In the genomic region with DNA sequence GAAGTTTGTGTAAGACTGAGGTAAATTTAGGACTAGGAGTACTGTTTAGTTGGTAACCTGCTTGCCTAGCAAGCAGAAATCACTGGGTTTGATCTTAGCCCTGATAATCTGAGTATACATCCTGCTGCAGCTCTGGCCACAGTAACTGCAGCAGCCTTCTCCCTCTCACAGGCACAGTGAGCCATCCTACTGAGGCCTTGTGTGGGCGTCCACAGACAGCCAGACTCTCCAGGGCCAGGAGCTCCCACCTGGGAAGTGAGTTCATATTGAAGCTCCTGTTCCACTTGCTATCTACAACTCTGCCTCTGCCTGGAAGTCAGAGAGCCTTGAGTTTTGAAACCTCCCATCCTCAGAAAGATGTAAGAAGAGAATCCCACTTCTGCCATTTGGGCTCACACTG, we compare ENCODE assay signal across 33 mouse cellular contexts. TPM values are rescaled to one million over a fixed set of nuclear protein-coding genes. Genes with fewer than 3 reads are reported as not detected.
DNase-seq lines count a peak whose midpoint lies in the region; ATAC-seq and TF ChIP-seq lines count a peak whose summit lies in the region.
"Had no signal": no experiment of that assay in that cellular context is flagged by ENCODE, and none has a peak within 500 bp of the region (broad histone marks: within the 10 kb centered on the region; RNA-seq: fewer than 3 reads in every experiment).

No protein-coding gene starts in this region.

- no peaks in the 10 kb centered on the region for H3K36me3 ChIP-seq in stomach, postnatal 0 days (ENCODE audit: control insufficient read depth, insufficient read depth, low read length)
- H3K36me3 ChIP-seq: embryonic facial prominence, embryonic 10.5 days; embryonic facial prominence, embryonic 13.5 days; forebrain, embryonic 12.5 days; forebrain, embryonic 15.5 days; hindbrain, embryonic 10.5 days; hindbrain, embryonic 13.5 days had no signal

- no peak for TF ChIP-seq CTCF in stomach, postnatal 0 days (IDR thresholded peaks at IDR 0.05; ENCODE audit: low read depth)

- H3K4me2 ChIP-seq in stomach, postnatal 0 days (replicated peaks; ENCODE audit: low read depth): no peak overlapping the region
- H3K4me2 ChIP-seq: embryonic facial prominence, embryonic 13.5 days; forebrain, embryonic 12.5 days; forebrain, embryonic 15.5 days; heart, embryonic 11.5 days; hindbrain, embryonic 13.5 days had no signal

- no peaks in the 10 kb centered on the region for H3K9me3 ChIP-seq in stomach, postnatal 0 days (ENCODE audit: control insufficient read depth, low read length)
- H3K9me3 ChIP-seq: embryonic facial prominence, embryonic 10.5 days; embryonic facial prominence, embryonic 13.5 days; forebrain, embryonic 12.5 days; forebrain, embryonic 15.5 days; hindbrain, embryonic 10.5 days; hindbrain, embryonic 13.5 days had no signal

- H3K27me3 ChIP-seq in stomach, postnatal 0 days (ENCODE audit: control insufficient read depth, insufficient read depth, low read length): no peaks in the 10 kb centered on the region
- H3K27me3 ChIP-seq: embryonic facial prominence, embryonic 13.5 days; forebrain, embryonic 12.5 days; forebrain, embryonic 15.5 days; hindbrain, embryonic 13.5 days had no signal

- H3K27ac ChIP-seq in stomach, postnatal 0 days (replicated peaks): no peak overlapping the region
- H3K27ac ChIP-seq: embryonic facial prominence, embryonic 10.5 days; embryonic facial prominence, embryonic 13.5 days; forebrain, embryonic 12.5 days; forebrain, embryonic 15.5 days; hindbrain, embryonic 10.5 days; hindbrain, embryonic 13.5 days had no signal

- H3K4me1 ChIP-seq in stomach, postnatal 0 days (replicated peaks; ENCODE audit: control insufficient read depth, insufficient read depth): no peaks in the 10 kb centered on the region
- H3K4me1 ChIP-seq: embryonic facial prominence, embryonic 10.5 days; embryonic facial prominence, embryonic 13.5 days; forebrain, embryonic 12.5 days; forebrain, embryonic 15.5 days; hindbrain, embryonic 10.5 days; hindbrain, embryonic 13.5 days had no signal

- DNase-seq in heart, adult 11 months: peak; percentile 55
- DNase-seq in heart, postnatal 4 days: no peak
- DNase-seq in right cerebral cortex, adult 18-20 months: peak; percentile 55
- DNase-seq in right cerebral cortex, postnatal 4 days: no peak
- DNase-seq in brain, adult 2 months (ENCODE audit: low read depth, low spot score): peak; percentile 67
- DNase-seq in stomach, postnatal 0 days (ENCODE audit: low spot score): peak; percentile 9
- DNase-seq: adrenal gland, adult 2 months; adrenal gland, postnatal 14 days; cerebellum, adult 11-12 months; cerebellum, adult 8-10 months; cerebellum, postnatal 10 days; cerebellum, postnatal 36 days; embryo, embryonic 11 days; gastrocnemius, postnatal 10 days; gastrocnemius, postnatal 36 days had no signal

- no peak for TF ChIP-seq EP300 in stomach, postnatal 0 days (optimal IDR thresholded peaks at IDR 0.05)

- no peak overlapping the region for H3K9ac ChIP-seq in stomach, postnatal 0 days (ENCODE audit: low read length)
- H3K9ac ChIP-seq: embryonic facial prominence, embryonic 13.5 days; forebrain, embryonic 12.5 days; forebrain, embryonic 15.5 days; hindbrain, embryonic 13.5 days had no signal

- no peak for ATAC-seq in stomach, postnatal 0 days (ENCODE audit: low FRiP score, low TSS enrichment)
- ATAC-seq: CD4-positive, CD25-positive, alpha-beta regulatory T cell, adult 4 months; forebrain, embryonic 15.5 days; hindbrain, embryonic 16.5 days had no signal

- 71% methylated on average over 1 of the region's 1 CpGs for WGBS in stomach, postnatal 0 days

- no peak overlapping the region for H3K4me3 ChIP-seq in stomach, postnatal 0 days (ENCODE audit: low read depth, low read length)
- H3K4me3 ChIP-seq: embryonic facial prominence, embryonic 10.5 days; embryonic facial prominence, embryonic 13.5 days; erythroblast, embryonic 14.5 days; forebrain, embryonic 12.5 days; forebrain, embryonic 15.5 days; hindbrain, embryonic 10.5 days; hindbrain, embryonic 13.5 days had no signal

RNA-seq across cellular contexts. Expression of gene Sptssb, which starts 24.0 kb away (rescaled TPM):
- not detected for total RNA-seq in heart, postnatal 4 days (2021)
- polyA plus RNA-seq in stomach, postnatal 0 days (2015; fragmentation: Nextera tagmentation; extraction: Ambion mirVana): 539 and 549 TPM in 2 replicates
- total RNA-seq: adrenal gland, adult 2 months; adrenal gland, postnatal 14 days; adrenal gland, postnatal 4 days; gastrocnemius, adult 18-20 months; gastrocnemius, postnatal 10 days; gastrocnemius, postnatal 36 days; granulocyte monocyte progenitor cell, adult 5-6 weeks; heart, adult 8-10 months; heart, postnatal 25 days; MEL had no signal
- polyA plus RNA-seq: adrenal gland, adult 2 months; C2C12; CD4-positive, CD25-positive, alpha-beta regulatory T cell, adult 4 months; erythroblast, embryonic 14.5 days; heart, postnatal 0 days had no signal

Comparison
In these comparisons a context has a peak if more than half of its experiments do, and no peak if none do; other contexts are left out.
1. DNase-seq: peak in heart, adult 11 months (single experiment), right cerebral cortex, adult 18-20 months (single experiment), brain, adult 2 months (single experiment) and stomach, postnatal 0 days (single experiment); none in heart, postnatal 4 days (single experiment) and right cerebral cortex, postnatal 4 days (single experiment).